Mouse (Mus musculus): Measurements from ENCODE around the gene Card10.

Gene Card10

GRCm38 (mm10) chr15:78834233-78835005 lies 31.6 kb upstream of the Card10 start:
- no peak for DNase-seq (ENCODE audit: low spot score)

GRCm38 (mm10) chr15:78833582-78833981 lies 30.7 kb upstream of the Card10 start:
- no peak for DNase-seq (ENCODE audit: low spot score)

- DNase-seq (ENCODE audit: low spot score), result no peak
Measured at GRCm38 (mm10) chr15:78832701-78833123, 29.9 kb upstream of the Card10 start.

GRCm38 (mm10) chr15:78831720-78832657 lies 29.1 kb upstream of the Card10 start:
- no peak for DNase-seq (ENCODE audit: low spot score)

- no peak for DNase-seq (ENCODE audit: low spot score)
Measured at GRCm38 (mm10) chr15:78830742-78831719, 28.2 kb upstream of the Card10 start.

- no peak for DNase-seq (ENCODE audit: low spot score)
Measured at GRCm38 (mm10) chr15:78829636-78830035, 26.8 kb upstream of the Card10 start.

GRCm38 (mm10) chr15:78828315-78828714 lies 25.5 kb upstream of the Card10 start:
- no peak for DNase-seq (ENCODE audit: low spot score)

- DNase-seq (ENCODE audit: low spot score), result no peak
Measured at GRCm38 (mm10) chr15:78826213-78827204, 23.7 kb upstream of the Card10 start.

- no peak for DNase-seq (ENCODE audit: low spot score)
Measured at GRCm38 (mm10) chr15:78816074-78816391, 13.2 kb upstream of the Card10 start.

GRCm38 (mm10) chr15:78815314-78816073 lies 12.7 kb upstream of the Card10 start:
- DNase-seq (ENCODE audit: low spot score), result no peak

- no peak for DNase-seq (ENCODE audit: low spot score)
Measured at GRCm38 (mm10) chr15:78813603-78814002, 10.8 kb upstream of the Card10 start.

- no peak for DNase-seq (ENCODE audit: low spot score)
Measured at GRCm38 (mm10) chr15:78810146-78810545, 7.3 kb upstream of the Card10 start.

- DNase-seq (ENCODE audit: low spot score), result no peak
Measured at GRCm38 (mm10) chr15:78809739-78810138, 6.9 kb upstream of the Card10 start.

- no peak for DNase-seq (ENCODE audit: low spot score)
Measured at GRCm38 (mm10) chr15:78808980-78809379, 6.1 kb upstream of the Card10 start.

- DNase-seq (ENCODE audit: low spot score), result no peak
Measured at GRCm38 (mm10) chr15:78807141-78807540, 4.3 kb upstream of the Card10 start.

- DNase-seq (ENCODE audit: low spot score), result no peak
Measured at GRCm38 (mm10) chr15:78806614-78807013, 3.8 kb upstream of the Card10 start.

- DNase-seq (ENCODE audit: low spot score), result no peak
Measured at GRCm38 (mm10) chr15:78805351-78805750, 2.5 kb upstream of the Card10 start.

- no peak for DNase-seq (ENCODE audit: low spot score)
Measured at GRCm38 (mm10) chr15:78804326-78804725, 1.5 kb upstream of the Card10 start.

GRCm38 (mm10) chr15:78803499-78803900 lies 658 bp upstream of the Card10 start:
- DNase-seq (ENCODE audit: low spot score), result no peak

Measured in layer of hippocampus, adult 9-10 months (tissue).